Mouse (Mus musculus) CD8-positive naive resting alpha-beta T cell, adult 2 months (primary cell): ENCODE measurements around the gene Smarcc1.
"Not testable (repeated sequence)": the region's sequence is repeated elsewhere in the genome, so short reads cannot be mapped to it uniquely, and the experiment has no call there.

ENCODE experiments used
- DNase-seq, 2 experiments: peaks; one replicate each; pipeline ENCODE4 v3.0.0; 2022; ENCODE audit warnings: low read depth in 2 of 2, low spot score in 2 of 2

Smarcc1 gene

GRCm38 (mm10) chr9:110116977-110117778, at the start of gene Smarcc1:
TSS of gene Smarcc1 (plus strand) at chr9:110117708.
- peak; percentile 79 to 84 for DNase-seq

- DNase-seq, result no peak
Measured at GRCm38 (mm10) chr9:110068745-110069144, 48.8 kb upstream of the Smarcc1 start.

GRCm38 (mm10) chr9:110070358-110070757, 47.1 kb upstream of the Smarcc1 start:
- no peak for DNase-seq

- DNase-seq, result no peak
Measured at GRCm38 (mm10) chr9:110071011-110071410, 46.5 kb upstream of the Smarcc1 start.

- DNase-seq, result peak; percentile 57 to 73
Measured at GRCm38 (mm10) chr9:110071843-110072242, 45.7 kb upstream of the Smarcc1 start.

GRCm38 (mm10) chr9:110076468-110076867, 41.0 kb upstream of the Smarcc1 start:
- DNase-seq, result not testable (repeated sequence)

- no peak for DNase-seq
Measured at GRCm38 (mm10) chr9:110081066-110081465, 36.4 kb upstream of the Smarcc1 start.

GRCm38 (mm10) chr9:110084201-110084964, 33.1 kb upstream of the Smarcc1 start:
- DNase-seq, result no peak

- DNase-seq, result no peak
Measured at GRCm38 (mm10) chr9:110085693-110086092, 31.8 kb upstream of the Smarcc1 start.

GRCm38 (mm10) chr9:110093303-110093702, 24.2 kb upstream of the Smarcc1 start:
- DNase-seq, result peak in 1 of 2 experiments; percentile 21

GRCm38 (mm10) chr9:110094761-110095160, 22.7 kb upstream of the Smarcc1 start:
- no peak for DNase-seq

GRCm38 (mm10) chr9:110097791-110098190, 19.7 kb upstream of the Smarcc1 start:
- no peak for DNase-seq

- peak; percentile 90 to 94 for DNase-seq
Measured at GRCm38 (mm10) chr9:110100627-110101600, 16.6 kb upstream of the Smarcc1 start.

GRCm38 (mm10) chr9:110116353-110116976, 1.0 kb upstream of the Smarcc1 start:
- DNase-seq, result peak in 1 of 2 experiments; percentile 26

GRCm38 (mm10) chr9:110117779-110118139, 251 bp downstream of the Smarcc1 start, which contains the start of gene Dhx30:
TSS of gene Dhx30 (minus strand) at chr9:110117830.
- DNase-seq, result no peak

GRCm38 (mm10) chr9:110118249-110118648, 741 bp downstream of the Smarcc1 start:
- no peak for DNase-seq

GRCm38 (mm10) chr9:110121424-110121823, 3.9 kb downstream of the Smarcc1 start:
- no peak for DNase-seq

GRCm38 (mm10) chr9:110123322-110123721, 5.8 kb downstream of the Smarcc1 start:
- no peak for DNase-seq

- DNase-seq, result not testable (repeated sequence)
Measured at GRCm38 (mm10) chr9:110124008-110124540, 6.6 kb downstream of the Smarcc1 start.

GRCm38 (mm10) chr9:110130896-110131524, 13.5 kb downstream of the Smarcc1 start:
- no peak for DNase-seq
